Mouse (Mus musculus) embryonic facial prominence, embryonic 12.5 days (tissue): ENCODE results near the gene Hdc. TPM values are rescaled to one million over a fixed set of nuclear protein-coding genes. Genes with fewer than 3 reads are reported as not detected.
"Not testable (repeated sequence)": the region's sequence is repeated elsewhere in the genome, so short reads cannot be mapped to it uniquely, and the experiment has no call there.

Experiments
- ATAC-seq: fragments of 200-750 bp; cut with Nextera tagmentation; 2 replicates; pipeline ENCODE4 v1.8.0; 2017; ENCODE audit not compliant: insufficient number of reproducible peaks, insufficient read depth, low FRiP score, low TSS enrichment
- H3K27ac ChIP-seq: fragments of 300-500 bp; sonication (generic); 2 replicates; pipeline ENCODE4 v1.5.1; 2016; ENCODE audit warnings: mild to moderate bottlenecking
- H3K27me3 ChIP-seq: fragments of 300-500 bp; sonication (generic); 2 replicates; pipeline ENCODE4 v1.6.1; 2016; ENCODE audit warnings: mild to moderate bottlenecking, moderate library complexity
- H3K36me3 ChIP-seq: fragments of 300-500 bp; sonication (generic); 2 replicates; pipeline ENCODE4 v1.6.1; 2016; ENCODE audit warnings: mild to moderate bottlenecking
- H3K4me1 ChIP-seq: fragments of 300-500 bp; sonication (generic); 2 replicates; pipeline ENCODE4 v1.6.1; 2016
- H3K4me2 ChIP-seq: fragments of 300-500 bp; sonication (generic); replicated peaks from 2 replicates; pipeline ENCODE4 v1.6.1; 2016; ENCODE audit warnings: mild to moderate bottlenecking, moderate library complexity
- H3K4me3 ChIP-seq: fragments of 300-500 bp; sonication (generic); 2 replicates; pipeline ENCODE4 v1.5.1; 2016; ENCODE audit warnings: mild to moderate bottlenecking
- H3K9ac ChIP-seq: fragments of 300-500 bp; sonication (generic); 2 replicates; pipeline ENCODE4 v1.6.1; 2016; ENCODE audit warnings: mild to moderate bottlenecking, moderate library complexity
- H3K9me3 ChIP-seq: fragments of 300-500 bp; sonication (generic); 2 replicates; pipeline ENCODE4 v1.6.1; 2016; ENCODE audit warnings: mild to moderate bottlenecking, moderate library complexity
- WGBS: fragments of 180-500 bp; shearing (Covaris S2); methylation state at CpG from one replicate; pipeline ENCODE4 v1.1.7; 2016; 5-methylcytosine and 5-hydroxymethylcytosine counted together
- polyA plus RNA-seq: library from polyadenylated mRNA; unstranded; fragments of >200 nt; fragmentation: Nextera tagmentation; extraction: Ambion mirVana; gene quantifications from 2 replicates; pipeline ENCODE4 v1.2.1, GENCODE M21; 2016

Gene Hdc
- polyA plus RNA-seq, 1 experiment from 2014 or later, result 1.3 TPM

- Histone ChIP-seq H3K4me2 (no peak overlapping the region), H3K9ac (no peak overlapping the region), H3K4me1 (no peaks in the 10 kb centered on the region), H3K9me3 (no peaks in the 10 kb centered on the region), H3K27me3 (no peaks in the 10 kb centered on the region), H3K27ac (no peak overlapping the region), H3K4me3 (no peak overlapping the region), H3K36me3 (0 out of 2 replicates have a peak, but pooled peaks cover 6% of the 10 kb centered on the region)
- ATAC-seq, result no peak
These were observed 4.0 kb upstream of the Hdc start for GRCm38 (mm10) chr2:126623138-126623537.

GRCm38 (mm10) chr2:126622455-126622854 lies 3.4 kb upstream of the Hdc start:
- no peaks in the 10 kb centered on the region for H3K9me3 ChIP-seq
- H3K4me1 ChIP-seq, result no peaks in the 10 kb centered on the region
- no peak overlapping the region for H3K4me3 ChIP-seq
- no peaks in the 10 kb centered on the region for H3K27me3 ChIP-seq
- WGBS, result 81% methylated on average over 2 of the region's 2 CpGs
- ATAC-seq, result no peak
- 0 out of 2 replicates have a peak, but pooled peaks cover 6% of the 10 kb centered on the region for H3K36me3 ChIP-seq
- no peak overlapping the region for H3K9ac ChIP-seq
- H3K27ac ChIP-seq, result no peak overlapping the region
- H3K4me2 ChIP-seq, result no peak overlapping the region

GRCm38 (mm10) chr2:126618470-126619179 lies 474 bp downstream of the Hdc start:
- Histone ChIP-seq H3K27ac (no peak overlapping the region), H3K9ac (no peak overlapping the region), H3K4me1 (no peaks in the 10 kb centered on the region), H3K4me2 (no peak overlapping the region), H3K4me3 (no peak overlapping the region), H3K36me3 (no peaks in the 10 kb centered on the region), H3K9me3 (no peaks in the 10 kb centered on the region), H3K27me3 (no peaks in the 10 kb centered on the region)
- 26% methylated on average over 8 of the region's 8 CpGs for WGBS
- no peak for ATAC-seq

GRCm38 (mm10) chr2:126615355-126615754 lies 3.7 kb downstream of the Hdc start:
- Histone ChIP-seq H3K4me2 (no peak overlapping the region), H3K9ac (no peak overlapping the region), H3K27me3 (no peaks in the 10 kb centered on the region), H3K4me3 (no peak overlapping the region), H3K27ac (no peak overlapping the region), H3K4me1 (no peaks in the 10 kb centered on the region), H3K9me3 (no peaks in the 10 kb centered on the region), H3K36me3 (no peaks in the 10 kb centered on the region)
- no peak for ATAC-seq
- 85% methylated on average over 3 of the region's 3 CpGs for WGBS

- H3K36me3 ChIP-seq, H3K27me3 ChIP-seq, H3K4me3 ChIP-seq, H3K27ac ChIP-seq, ATAC-seq, H3K9ac ChIP-seq, H3K9me3 ChIP-seq, H3K4me2 ChIP-seq, H3K4me1 ChIP-seq: not testable (repeated sequence)
- 74% methylated on average over 12 of the region's 12 CpGs for WGBS
These were observed 9.5 kb downstream of the Hdc start for GRCm38 (mm10) chr2:126609600-126609999.

- Histone ChIP-seq H3K9ac (no peak overlapping the region), H3K27me3 (no peaks in the 10 kb centered on the region), H3K36me3 (no peaks in the 10 kb centered on the region), H3K4me1 (no peaks in the 10 kb centered on the region), H3K27ac (no peak overlapping the region), H3K4me3 (no peak overlapping the region), H3K4me2 (no peak overlapping the region), H3K9me3 (no peaks in the 10 kb centered on the region)
- ATAC-seq, result no peak
- WGBS, result 62% methylated on average over 10 of the region's 10 CpGs
These were observed 11.4 kb downstream of the Hdc start for GRCm38 (mm10) chr2:126607553-126608203.

- no peak for ATAC-seq
- 67% methylated on average over 4 of the region's 4 CpGs for WGBS
These were observed 12.4 kb downstream of the Hdc start for GRCm38 (mm10) chr2:126606688-126607062.

GRCm38 (mm10) chr2:126606061-126606687 lies 12.9 kb downstream of the Hdc start:
- WGBS, result 85% methylated on average over 15 of the region's 15 CpGs
- ATAC-seq, result no peak
- Histone ChIP-seq H3K9ac (no peak overlapping the region), H3K27ac (no peak overlapping the region), H3K9me3 (no peaks in the 10 kb centered on the region), H3K36me3 (no peaks in the 10 kb centered on the region), H3K4me2 (no peak overlapping the region), H3K4me3 (no peak overlapping the region), H3K4me1 (no peaks in the 10 kb centered on the region), H3K27me3 (no peaks in the 10 kb centered on the region)

More at GRCm38 (mm10) chr2:126606688-126607062, 12.4 kb downstream of the Hdc start:
- Histone ChIP-seq H3K36me3 (no peaks in the 10 kb centered on the region), H3K9ac (no peak overlapping the region), H3K4me3 (no peak overlapping the region), H3K27ac (no peak overlapping the region), H3K9me3 (no peaks in the 10 kb centered on the region), H3K4me1 (no peaks in the 10 kb centered on the region), H3K4me2 (no peak overlapping the region), H3K27me3 (no peaks in the 10 kb centered on the region)

- Histone ChIP-seq H3K9ac (no peak overlapping the region), H3K4me2 (no peak overlapping the region), H3K36me3 (no peaks in the 10 kb centered on the region), H3K4me1 (peaks cover 6% of the 10 kb centered on the region; the same call in 1 of the 2 replicates), H3K4me3 (no peak overlapping the region), H3K27me3 (no peaks in the 10 kb centered on the region), H3K27ac (no peak overlapping the region), H3K9me3 (no peaks in the 10 kb centered on the region)
- no peak for ATAC-seq
- WGBS, result 86% methylated on average over 14 of the region's 14 CpGs
These were observed 17.0 kb downstream of the Hdc start for GRCm38 (mm10) chr2:126601918-126602600.

- H3K27me3 ChIP-seq, result no peaks in the 10 kb centered on the region
- H3K9me3 ChIP-seq, result no peaks in the 10 kb centered on the region
- no peak overlapping the region for H3K27ac ChIP-seq
- no peaks in the 10 kb centered on the region for H3K36me3 ChIP-seq
- no peak overlapping the region for H3K4me3 ChIP-seq
- no peak overlapping the region for H3K4me2 ChIP-seq
- no peak overlapping the region for H3K9ac ChIP-seq
- no peak for ATAC-seq
- WGBS, result 85% methylated on average over 14 of the region's 14 CpGs
- H3K4me1 ChIP-seq, result peaks cover 6% of the 10 kb centered on the region; the same call in 1 of the 2 replicates
These were observed 18.6 kb downstream of the Hdc start for GRCm38 (mm10) chr2:126600533-126600932.

GRCm38 (mm10) chr2:126599005-126599404 lies 20.1 kb downstream of the Hdc start:
- Histone ChIP-seq H3K4me2 (0 out of 2 replicates have a peak overlapping the region, but pooled peaks have one; percentile 7), H3K27ac (no peak overlapping the region), H3K9me3 (no peaks in the 10 kb centered on the region), H3K4me3 (no peak overlapping the region), H3K27me3 (no peaks in the 10 kb centered on the region), H3K36me3 (no peaks in the 10 kb centered on the region), H3K4me1 (peaks cover 6% of the 10 kb centered on the region; the same call in 1 of the 2 replicates), H3K9ac (no peak overlapping the region)
- ATAC-seq, result no peak; the same call in 1 of the 2 replicates
- WGBS, result 9% methylated on average over 3 of the region's 3 CpGs
